Mouse (Mus musculus): ENCODE results near the gene Cnr2. TPM values are rescaled to one million over a fixed set of nuclear protein-coding genes. Genes with fewer than 3 reads are reported as not detected.

The Cnr2 gene
- polyA plus RNA-seq, 1 experiment from 2014 or later = 0.08 TPM

GRCm38 (mm10) chr4:135964426-135964825 is 69.2 kb downstream of the Cnr2 start:
- H3K4me1 ChIP-seq (replicated peaks; ENCODE audit: control insufficient read depth, insufficient read depth, low read length) = peaks cover 3% of the 10 kb centered on the region; the same call in 1 of the 2 replicates
- H3K27ac ChIP-seq (ENCODE audit: low read depth, low read length) = no peak overlapping the region
- peak overlapping the region; percentile 73 for H3K4me3 ChIP-seq (ENCODE audit: low read depth, low read length)
- H3K36me3 ChIP-seq (ENCODE audit: control insufficient read depth, insufficient read depth, low read length) = peaks cover 18% of the 10 kb centered on the region
- no peaks in the 10 kb centered on the region for H3K27me3 ChIP-seq (ENCODE audit: control insufficient read depth, insufficient read depth, low read length)
- no peaks in the 10 kb centered on the region for H3K9me3 ChIP-seq (ENCODE audit: control insufficient read depth, low read length)
- no peak for DNase-seq (ENCODE audit: low spot score)
- 6% methylated on average over 12 of the region's 12 CpGs for WGBS
- ATAC-seq (ENCODE audit: low FRiP score) = no peak
- peak overlapping the region; percentile 73 for H3K9ac ChIP-seq (ENCODE audit: low read depth, low read length)
- H3K4me2 ChIP-seq (replicated peaks; ENCODE audit: low read depth, low read length) = peak overlapping the region; percentile 94

- Histone ChIP-seq H3K4me3 (ENCODE audit: low read depth, low read length) (no peak overlapping the region), H3K4me2 (replicated peaks; ENCODE audit: low read depth, low read length) (no peak overlapping the region), H3K36me3 (ENCODE audit: control insufficient read depth, insufficient read depth, low read length) (peaks cover 25% of the 10 kb centered on the region), H3K4me1 (replicated peaks; ENCODE audit: control insufficient read depth, insufficient read depth, low read length) (peaks cover 3% of the 10 kb centered on the region; the same call in 1 of the 2 replicates), H3K9ac (ENCODE audit: low read depth, low read length) (no peak overlapping the region), H3K27me3 (ENCODE audit: control insufficient read depth, insufficient read depth, low read length) (no peaks in the 10 kb centered on the region), H3K9me3 (ENCODE audit: control insufficient read depth, low read length) (no peaks in the 10 kb centered on the region), H3K27ac (ENCODE audit: low read depth, low read length) (no peak overlapping the region)
- 84% methylated on average over 9 of the region's 9 CpGs for WGBS
- ATAC-seq (ENCODE audit: low FRiP score) (no peak), DNase-seq (ENCODE audit: low spot score) (no peak)
Observed at GRCm38 (mm10) chr4:135965113-135965512, 69.9 kb downstream of the Cnr2 start.

- 95% methylated on average over 16 of the region's 16 CpGs for WGBS
Observed at GRCm38 (mm10) chr4:135966283-135966682, 71.1 kb downstream of the Cnr2 start.

GRCm38 (mm10) chr4:135967086-135967760 is 72.0 kb downstream of the Cnr2 start:
- H3K4me1 ChIP-seq (replicated peaks; ENCODE audit: control insufficient read depth, insufficient read depth, low read length) = peaks cover 7% of the 10 kb centered on the region; the same call in 1 of the 2 replicates
- WGBS = 91% methylated on average over 18 of the region's 18 CpGs

More at GRCm38 (mm10) chr4:135966283-135966682, 71.1 kb downstream of the Cnr2 start:
- Histone ChIP-seq H3K4me2 (replicated peaks; ENCODE audit: low read depth, low read length) (no peak overlapping the region), H3K27ac (ENCODE audit: low read depth, low read length) (no peak overlapping the region), H3K4me1 (replicated peaks; ENCODE audit: control insufficient read depth, insufficient read depth, low read length) (peaks cover 4% of the 10 kb centered on the region; the same call in 1 of the 2 replicates), H3K27me3 (ENCODE audit: control insufficient read depth, insufficient read depth, low read length) (no peaks in the 10 kb centered on the region), H3K9me3 (ENCODE audit: control insufficient read depth, low read length) (no peaks in the 10 kb centered on the region), H3K4me3 (ENCODE audit: low read depth, low read length) (no peak overlapping the region), H3K36me3 (ENCODE audit: control insufficient read depth, insufficient read depth, low read length) (peaks cover 27% of the 10 kb centered on the region), H3K9ac (ENCODE audit: low read depth, low read length) (no peak overlapping the region)
- DNase-seq (ENCODE audit: low spot score) (no peak), ATAC-seq (ENCODE audit: low FRiP score) (no peak)

GRCm38 (mm10) chr4:135968271-135968869 is 73.2 kb downstream of the Cnr2 start:
- ATAC-seq (ENCODE audit: low FRiP score) (no peak), DNase-seq (ENCODE audit: low spot score) (no peak)
- no peak overlapping the region for H3K9ac ChIP-seq (ENCODE audit: low read depth, low read length)
- H3K4me3 ChIP-seq (ENCODE audit: low read depth, low read length) = no peak overlapping the region
- peaks cover 7% of the 10 kb centered on the region; the same call in 1 of the 2 replicates for H3K4me1 ChIP-seq (replicated peaks; ENCODE audit: control insufficient read depth, insufficient read depth, low read length)
- H3K27ac ChIP-seq (ENCODE audit: low read depth, low read length) = no peak overlapping the region
- peaks cover 27% of the 10 kb centered on the region for H3K36me3 ChIP-seq (ENCODE audit: control insufficient read depth, insufficient read depth, low read length)
- 71% methylated on average over 19 of the region's 19 CpGs for WGBS
- H3K4me2 ChIP-seq (replicated peaks; ENCODE audit: low read depth, low read length) = no peak overlapping the region
- no peaks in the 10 kb centered on the region for H3K9me3 ChIP-seq (ENCODE audit: control insufficient read depth, low read length)
- no peaks in the 10 kb centered on the region for H3K27me3 ChIP-seq (ENCODE audit: control insufficient read depth, insufficient read depth, low read length)

More at GRCm38 (mm10) chr4:135967086-135967760, 72.0 kb downstream of the Cnr2 start:
- H3K9ac ChIP-seq (ENCODE audit: low read depth, low read length) = no peak overlapping the region
- H3K4me3 ChIP-seq (ENCODE audit: low read depth, low read length) = no peak overlapping the region
- no peaks in the 10 kb centered on the region for H3K27me3 ChIP-seq (ENCODE audit: control insufficient read depth, insufficient read depth, low read length)
- H3K9me3 ChIP-seq (ENCODE audit: control insufficient read depth, low read length) = no peaks in the 10 kb centered on the region
- no peak for ATAC-seq (ENCODE audit: low FRiP score)
- H3K4me2 ChIP-seq (replicated peaks; ENCODE audit: low read depth, low read length) = no peak overlapping the region
- H3K36me3 ChIP-seq (ENCODE audit: control insufficient read depth, insufficient read depth, low read length) = peaks cover 27% of the 10 kb centered on the region
- no peak for DNase-seq (ENCODE audit: low spot score)
- H3K27ac ChIP-seq (ENCODE audit: low read depth, low read length) = no peak overlapping the region

DNA sequence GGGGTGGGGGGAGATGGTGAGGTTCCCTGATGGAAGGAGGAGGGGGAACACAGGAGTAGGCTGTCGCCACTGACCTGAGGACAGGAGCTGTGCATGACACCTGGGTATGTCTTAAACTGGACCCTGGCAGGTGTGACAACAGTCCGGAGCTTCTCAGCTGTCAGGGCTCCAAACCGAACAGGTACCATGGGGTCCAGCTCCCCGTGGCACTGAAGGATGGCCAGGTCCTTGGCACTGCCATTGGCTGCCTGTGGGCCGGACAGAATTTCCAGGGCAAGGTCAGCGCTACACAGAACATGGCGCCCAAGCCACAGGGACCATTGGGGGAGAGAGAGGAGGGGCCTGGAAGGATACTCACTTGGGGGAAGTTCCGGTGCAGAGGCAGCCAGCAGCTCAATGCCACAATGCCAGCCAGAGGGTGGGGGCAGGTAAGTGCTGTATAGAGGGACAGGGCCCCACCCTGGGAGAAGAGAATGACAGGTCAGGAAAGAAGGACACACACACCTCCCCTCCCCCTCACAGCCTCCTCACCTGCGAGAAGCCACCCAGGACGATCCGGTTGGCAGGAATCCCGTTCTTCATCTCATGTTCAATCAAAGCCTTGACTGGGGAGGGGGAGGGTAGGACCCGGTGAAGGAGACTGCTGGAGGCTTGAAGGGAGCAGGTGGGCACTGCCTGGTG is 74.0 kb downstream of the Cnr2 start:
- Histone ChIP-seq H3K9me3 (ENCODE audit: control insufficient read depth, low read length) (no peaks in the 10 kb centered on the region), H3K4me2 (replicated peaks; ENCODE audit: low read depth, low read length) (no peak overlapping the region), H3K9ac (ENCODE audit: low read depth, low read length) (no peak overlapping the region), H3K27me3 (ENCODE audit: control insufficient read depth, insufficient read depth, low read length) (no peaks in the 10 kb centered on the region), H3K4me1 (replicated peaks; ENCODE audit: control insufficient read depth, insufficient read depth, low read length) (peaks cover 7% of the 10 kb centered on the region; the same call in 1 of the 2 replicates), H3K4me3 (ENCODE audit: low read depth, low read length) (no peak overlapping the region), H3K36me3 (ENCODE audit: control insufficient read depth, insufficient read depth, low read length) (peaks cover 27% of the 10 kb centered on the region), H3K27ac (ENCODE audit: low read depth, low read length) (no peak overlapping the region)
- DNase-seq (ENCODE audit: low spot score) = no peak
- 84% methylated on average over 13 of the region's 13 CpGs for WGBS
- no peak for ATAC-seq (ENCODE audit: low FRiP score)

Other genes with a start within 250 kb of the Cnr2 start
- gene Ifnlr1, start 209.1 kb upstream of the Cnr2 start, polyA plus RNA-seq (2014; fragmentation: Nextera tagmentation; extraction: Ambion mirVana) = 0.25 and 0.71 TPM in 2 replicates
- gene Il22ra1, start 167.2 kb upstream of the Cnr2 start, polyA plus RNA-seq (2014; fragmentation: Nextera tagmentation; extraction: Ambion mirVana) = not detected in 2 replicates
- 0.22 and 0.25 TPM in 2 replicates for gene Myom3, start 135.7 kb upstream of the Cnr2 start, polyA plus RNA-seq (2014; fragmentation: Nextera tagmentation; extraction: Ambion mirVana)
- 390 and 420 TPM in 2 replicates for gene Srsf10, start 39.6 kb upstream of the Cnr2 start, polyA plus RNA-seq (2014; fragmentation: Nextera tagmentation; extraction: Ambion mirVana)
- 213 and 226 TPM in 2 replicates for gene Pnrc2, start 21.5 kb upstream of the Cnr2 start, polyA plus RNA-seq (2014; fragmentation: Nextera tagmentation; extraction: Ambion mirVana)
- gene Fuca1, start 25.3 kb downstream of the Cnr2 start, polyA plus RNA-seq (2014; fragmentation: Nextera tagmentation; extraction: Ambion mirVana) = 44.5 and 50.4 TPM in 2 replicates
- 54.0 and 60.7 TPM in 2 replicates for gene Hmgcl, start 51.1 kb downstream of the Cnr2 start, polyA plus RNA-seq (2014; fragmentation: Nextera tagmentation; extraction: Ambion mirVana)
- 27.9 and 28.1 TPM in 2 replicates for gene Gale, start 68.3 kb downstream of the Cnr2 start, polyA plus RNA-seq (2014; fragmentation: Nextera tagmentation; extraction: Ambion mirVana)
- gene Lypla2, start 77.2 kb downstream of the Cnr2 start, polyA plus RNA-seq (2014; fragmentation: Nextera tagmentation; extraction: Ambion mirVana) = 143 and 150 TPM in 2 replicates
- 60.6 and 62.5 TPM in 2 replicates for gene Pithd1, start 91.9 kb downstream of the Cnr2 start, polyA plus RNA-seq (2014; fragmentation: Nextera tagmentation; extraction: Ambion mirVana)
- 38.2 and 42.8 TPM in 2 replicates for gene Eloa, start 126.4 kb downstream of the Cnr2 start, polyA plus RNA-seq (2014; fragmentation: Nextera tagmentation; extraction: Ambion mirVana)
- 350 and 354 TPM in 2 replicates for gene Rpl11, start 158.0 kb downstream of the Cnr2 start, polyA plus RNA-seq (2014; fragmentation: Nextera tagmentation; extraction: Ambion mirVana)
- 453 and 482 TPM in 2 replicates for gene Id3, start 248.1 kb downstream of the Cnr2 start, polyA plus RNA-seq (2014; fragmentation: Nextera tagmentation; extraction: Ambion mirVana)

All from hindbrain, embryonic 11.5 days (tissue).